Mouse (Mus musculus): ENCODE results near the gene Tmem254b. TPM values are rescaled to one million over a fixed set of nuclear protein-coding genes. Genes with fewer than 3 reads are reported as not detected.
"Not testable (repeated sequence)": the region's sequence is repeated elsewhere in the genome, so short reads cannot be mapped to it uniquely, and the experiment has no call there.

The Tmem254b gene
- polyA plus RNA-seq (2016; fragmentation: Nextera tagmentation; extraction: Ambion mirVana): 18.3 and 18.5 TPM in 2 replicates

- H3K36me3 ChIP-seq (replicated peaks); H3K27me3 ChIP-seq (replicated peaks; ENCODE audit: low read depth, poor library complexity, severe bottlenecking); DNase-seq (ENCODE audit: low spot score); H3K9me3 ChIP-seq; H3K4me3 ChIP-seq; H3K4me1 ChIP-seq; H3K27ac ChIP-seq (replicated peaks): not testable (repeated sequence)
- no CpG with 5 or more reads among the region's 10 CpGs for WGBS
These were observed at the start of gene Tmem254b for GRCm38 (mm10) chr14:26206926-26207247. Gene Tmem254b (minus strand): TSS chr14:26207041.

- H3K4me1 ChIP-seq; H3K9me3 ChIP-seq; H3K27ac ChIP-seq (replicated peaks); H3K27me3 ChIP-seq (replicated peaks; ENCODE audit: low read depth, poor library complexity, severe bottlenecking); DNase-seq (ENCODE audit: low spot score); H3K36me3 ChIP-seq (replicated peaks); H3K4me3 ChIP-seq: not testable (repeated sequence)
- no CpG with 5 or more reads among the region's 2 CpGs for WGBS
These were observed 30.3 kb upstream of the Tmem254b start for GRCm38 (mm10) chr14:26237183-26237582.

- H3K4me1 ChIP-seq; H3K27me3 ChIP-seq (replicated peaks; ENCODE audit: low read depth, poor library complexity, severe bottlenecking): not testable (repeated sequence)
These were observed 9.6 kb upstream of the Tmem254b start for GRCm38 (mm10) chr14:26216233-26217000.

GRCm38 (mm10) chr14:26206197-26206925 lies 480 bp downstream of the Tmem254b start:
- not testable (repeated sequence) for DNase-seq (ENCODE audit: low spot score); H3K27ac ChIP-seq (replicated peaks); H3K27me3 ChIP-seq (replicated peaks; ENCODE audit: low read depth, poor library complexity, severe bottlenecking); H3K4me3 ChIP-seq; H3K36me3 ChIP-seq (replicated peaks); H3K9me3 ChIP-seq; H3K4me1 ChIP-seq
- no CpG with 5 or more reads among the region's 44 CpGs for WGBS

More at GRCm38 (mm10) chr14:26216233-26217000, 9.6 kb upstream of the Tmem254b start:
- H3K9me3 ChIP-seq; H3K4me3 ChIP-seq; DNase-seq (ENCODE audit: low spot score); H3K36me3 ChIP-seq (replicated peaks); H3K27ac ChIP-seq (replicated peaks): not testable (repeated sequence)
- WGBS: no CpG with 5 or more reads among the region's 5 CpGs

- not testable (repeated sequence) for H3K9me3 ChIP-seq; H3K4me3 ChIP-seq; H3K4me1 ChIP-seq; H3K27me3 ChIP-seq (replicated peaks; ENCODE audit: low read depth, poor library complexity, severe bottlenecking); H3K27ac ChIP-seq (replicated peaks); H3K36me3 ChIP-seq (replicated peaks); DNase-seq (ENCODE audit: low spot score)
- no CpG with 5 or more reads among the region's 3 CpGs for WGBS
These were observed 9.0 kb downstream of the Tmem254b start for GRCm38 (mm10) chr14:26197851-26198250.

- not testable (repeated sequence) for H3K9me3 ChIP-seq; H3K4me3 ChIP-seq; DNase-seq (ENCODE audit: low spot score); H3K36me3 ChIP-seq (replicated peaks); H3K4me1 ChIP-seq; H3K27ac ChIP-seq (replicated peaks); H3K27me3 ChIP-seq (replicated peaks; ENCODE audit: low read depth, poor library complexity, severe bottlenecking)
- WGBS: no CpG with 5 or more reads among the region's 8 CpGs
These were observed 18.5 kb downstream of the Tmem254b start for GRCm38 (mm10) chr14:26188361-26188760.

GRCm38 (mm10) chr14:26186638-26187037 lies 20.2 kb downstream of the Tmem254b start:
- H3K27ac ChIP-seq (replicated peaks); DNase-seq (ENCODE audit: low spot score); H3K36me3 ChIP-seq (replicated peaks); H3K27me3 ChIP-seq (replicated peaks; ENCODE audit: low read depth, poor library complexity, severe bottlenecking); H3K4me1 ChIP-seq; H3K9me3 ChIP-seq; H3K4me3 ChIP-seq: not testable (repeated sequence)
- no CpG with 5 or more reads among the region's 9 CpGs for WGBS

GRCm38 (mm10) chr14:26182380-26182779 lies 24.5 kb downstream of the Tmem254b start, which contains the start of gene Plac9b:
Gene Plac9b (minus strand): TSS chr14:26182480.
- H3K27ac ChIP-seq (replicated peaks); H3K4me1 ChIP-seq; H3K4me3 ChIP-seq; DNase-seq (ENCODE audit: low spot score); H3K36me3 ChIP-seq (replicated peaks); H3K9me3 ChIP-seq; H3K27me3 ChIP-seq (replicated peaks; ENCODE audit: low read depth, poor library complexity, severe bottlenecking): not testable (repeated sequence)
- WGBS: no CpG with 5 or more reads among the region's 10 CpGs

- no CpG with 5 or more reads among the region's 10 CpGs for WGBS
- not testable (repeated sequence) for H3K27me3 ChIP-seq (replicated peaks; ENCODE audit: low read depth, poor library complexity, severe bottlenecking); H3K27ac ChIP-seq (replicated peaks); H3K9me3 ChIP-seq; H3K36me3 ChIP-seq (replicated peaks); H3K4me3 ChIP-seq; H3K4me1 ChIP-seq; DNase-seq (ENCODE audit: low spot score)
These were observed 25.2 kb downstream of the Tmem254b start for GRCm38 (mm10) chr14:26181660-26182059.

- H3K4me1 ChIP-seq; H3K36me3 ChIP-seq (replicated peaks); H3K9me3 ChIP-seq; H3K27me3 ChIP-seq (replicated peaks; ENCODE audit: low read depth, poor library complexity, severe bottlenecking); H3K4me3 ChIP-seq; DNase-seq (ENCODE audit: low spot score); H3K27ac ChIP-seq (replicated peaks): not testable (repeated sequence)
- no CpG with 5 or more reads among the region's 6 CpGs for WGBS
These were observed 31.8 kb downstream of the Tmem254b start for GRCm38 (mm10) chr14:26175028-26175427.

- WGBS: no CpG with 5 or more reads among the region's 3 CpGs
- H3K36me3 ChIP-seq (replicated peaks); DNase-seq (ENCODE audit: low spot score); H3K27ac ChIP-seq (replicated peaks); H3K4me3 ChIP-seq; H3K4me1 ChIP-seq; H3K9me3 ChIP-seq; H3K27me3 ChIP-seq (replicated peaks; ENCODE audit: low read depth, poor library complexity, severe bottlenecking): not testable (repeated sequence)
These were observed 32.9 kb downstream of the Tmem254b start for GRCm38 (mm10) chr14:26173955-26174354.

GRCm38 (mm10) chr14:26165266-26165665 lies 41.6 kb downstream of the Tmem254b start:
- H3K4me3 ChIP-seq; H3K4me1 ChIP-seq; H3K27ac ChIP-seq (replicated peaks); H3K9me3 ChIP-seq; DNase-seq (ENCODE audit: low spot score); H3K36me3 ChIP-seq (replicated peaks); H3K27me3 ChIP-seq (replicated peaks; ENCODE audit: low read depth, poor library complexity, severe bottlenecking): not testable (repeated sequence)
- no CpG with 5 or more reads among the region's 12 CpGs for WGBS

- H3K4me3 ChIP-seq; DNase-seq (ENCODE audit: low spot score); H3K27ac ChIP-seq (replicated peaks); H3K27me3 ChIP-seq (replicated peaks; ENCODE audit: low read depth, poor library complexity, severe bottlenecking); H3K36me3 ChIP-seq (replicated peaks); H3K4me1 ChIP-seq; H3K9me3 ChIP-seq: not testable (repeated sequence)
- WGBS: no CpG with 5 or more reads among the region's 5 CpGs
These were observed 44.4 kb downstream of the Tmem254b start for GRCm38 (mm10) chr14:26162423-26162822.
